Mouse (Mus musculus) neural tube, embryonic 15.5 days (tissue): ENCODE results near the gene Emx2. TPM values are rescaled to one million over a fixed set of nuclear protein-coding genes. Genes with fewer than 3 reads are reported as not detected.

ENCODE experiments used
- ATAC-seq: fragments of 200-750 bp; cut with Nextera tagmentation; 2 replicates; pipeline ENCODE4 v1.8.0; 2017; ENCODE audit warnings: mild to moderate bottlenecking, moderate TSS enrichment, moderate library complexity; ENCODE audit not compliant: low FRiP score
- H3K27ac ChIP-seq: fragments of 300-500 bp; sonication (generic); replicated peaks from 2 replicates; pipeline ENCODE4 v1.5.1; 2015; ENCODE audit warnings: mild to moderate bottlenecking, inconsistent platforms
- H3K27me3 ChIP-seq: fragments of 300-500 bp; sonication (generic); replicated peaks from 2 replicates; pipeline ENCODE4 v1.6.1; 2015; ENCODE audit warnings: inconsistent platforms
- H3K36me3 ChIP-seq: fragments of 300-500 bp; sonication (generic); 2 replicates; pipeline ENCODE4 v1.6.1; 2015; ENCODE audit warnings: inconsistent platforms
- H3K4me1 ChIP-seq: fragments of 300-500 bp; sonication (generic); 2 replicates; pipeline ENCODE4 v1.6.1; 2015; ENCODE audit warnings: inconsistent platforms
- H3K4me2 ChIP-seq: fragments of 300-500 bp; sonication (generic); 2 replicates; pipeline ENCODE4 v1.6.1; 2015; ENCODE audit warnings: inconsistent platforms, mild to moderate bottlenecking, moderate library complexity
- H3K4me3 ChIP-seq: fragments of 300-500 bp; sonication (generic); replicated peaks from 2 replicates; pipeline ENCODE4 v1.5.1; 2015; ENCODE audit warnings: mild to moderate bottlenecking, inconsistent platforms
- H3K9ac ChIP-seq: fragments of 300-500 bp; sonication (generic); replicated peaks from 2 replicates; pipeline ENCODE4 v1.6.1; 2015; ENCODE audit warnings: mild to moderate bottlenecking, inconsistent platforms
- H3K9me3 ChIP-seq: fragments of 300-500 bp; sonication (generic); replicated peaks from 2 replicates; pipeline ENCODE4 v1.6.1; 2016; ENCODE audit warnings: inconsistent platforms
- WGBS: fragments of 180-500 bp; shearing (Covaris S2); methylation state at CpG from one replicate; pipeline ENCODE4 v1.1.7; 2015; ENCODE audit warnings: mixed read lengths; 5-methylcytosine and 5-hydroxymethylcytosine counted together
- polyA plus RNA-seq: library from polyadenylated mRNA; unstranded; fragments of >200 nt; fragmentation: Nextera tagmentation; extraction: Ambion mirVana; gene quantifications from 2 replicates; pipeline ENCODE4 v1.2.1, GENCODE M21; 2015

The Emx2 gene
- polyA plus RNA-seq, 1 experiment from 2014 or later: 0.06 TPM

DNA sequence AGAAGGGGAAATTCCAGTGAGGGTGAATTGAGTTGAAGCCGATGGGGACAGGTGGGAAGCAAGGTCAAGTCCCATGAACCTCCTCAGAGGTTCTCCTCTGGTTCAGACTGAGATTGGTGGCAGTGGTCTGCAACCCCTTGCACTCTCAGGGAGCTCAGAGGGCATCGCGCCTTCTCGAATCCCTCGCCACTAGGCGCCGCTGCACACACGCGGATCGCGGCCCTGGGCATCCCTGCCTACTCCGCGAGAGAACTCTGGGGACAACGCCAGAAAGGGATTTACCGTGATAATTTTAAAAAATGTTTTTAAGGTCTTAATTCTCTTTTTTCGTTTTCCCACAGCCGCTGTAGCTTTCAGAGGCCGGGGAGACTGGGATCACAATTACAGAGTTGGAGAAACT lies 4.0 kb upstream of the Emx2 start:
- Histone ChIP-seq H3K4me2 (no peak overlapping the region), H3K36me3 (no peaks in the 10 kb centered on the region)
- 0% methylated on average over 18 of the region's 18 CpGs for WGBS

DNA sequence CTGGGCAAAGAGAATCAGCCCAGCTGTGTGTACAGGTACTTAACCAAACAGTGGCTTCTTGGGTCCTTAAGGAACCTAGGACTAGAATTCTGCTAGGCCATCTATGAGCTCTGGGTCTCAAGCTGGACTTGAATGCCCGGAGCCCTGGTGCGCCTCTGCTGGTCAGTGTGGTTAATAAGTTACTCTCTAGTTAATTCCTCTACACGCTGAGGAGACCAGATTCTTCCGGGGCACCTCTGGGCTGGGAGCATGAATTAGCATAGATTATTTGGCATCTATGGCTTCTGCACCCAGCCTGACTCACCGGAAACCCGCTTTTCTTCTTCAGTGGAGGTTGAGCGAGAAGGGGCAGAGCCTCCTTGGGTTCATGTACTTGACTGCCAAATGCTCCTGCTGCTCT lies 2.5 kb upstream of the Emx2 start:
- H3K36me3 ChIP-seq: no peaks in the 10 kb centered on the region
- no peak overlapping the region for H3K4me3 ChIP-seq
- no peak overlapping the region for H3K9ac ChIP-seq
- no peak overlapping the region for H3K27ac ChIP-seq
- ATAC-seq: no peak
- peaks cover 96% of the 10 kb centered on the region for H3K27me3 ChIP-seq
- peaks cover 28% of the 10 kb centered on the region for H3K4me1 ChIP-seq
- no peaks in the 10 kb centered on the region for H3K9me3 ChIP-seq
- WGBS: 3% methylated on average over 7 of the region's 7 CpGs
- H3K4me2 ChIP-seq: no peak overlapping the region

More for the DNA sequence above, 4.0 kb upstream of the Emx2 start:
- peaks cover 23% of the 10 kb centered on the region for H3K4me1 ChIP-seq
- H3K27ac ChIP-seq: no peak overlapping the region
- H3K27me3 ChIP-seq: peaks cover 98% of the 10 kb centered on the region
- H3K9ac ChIP-seq: no peak overlapping the region
- H3K4me3 ChIP-seq: no peak overlapping the region
- H3K9me3 ChIP-seq: no peaks in the 10 kb centered on the region
- ATAC-seq: peak; percentile 75

DNA sequence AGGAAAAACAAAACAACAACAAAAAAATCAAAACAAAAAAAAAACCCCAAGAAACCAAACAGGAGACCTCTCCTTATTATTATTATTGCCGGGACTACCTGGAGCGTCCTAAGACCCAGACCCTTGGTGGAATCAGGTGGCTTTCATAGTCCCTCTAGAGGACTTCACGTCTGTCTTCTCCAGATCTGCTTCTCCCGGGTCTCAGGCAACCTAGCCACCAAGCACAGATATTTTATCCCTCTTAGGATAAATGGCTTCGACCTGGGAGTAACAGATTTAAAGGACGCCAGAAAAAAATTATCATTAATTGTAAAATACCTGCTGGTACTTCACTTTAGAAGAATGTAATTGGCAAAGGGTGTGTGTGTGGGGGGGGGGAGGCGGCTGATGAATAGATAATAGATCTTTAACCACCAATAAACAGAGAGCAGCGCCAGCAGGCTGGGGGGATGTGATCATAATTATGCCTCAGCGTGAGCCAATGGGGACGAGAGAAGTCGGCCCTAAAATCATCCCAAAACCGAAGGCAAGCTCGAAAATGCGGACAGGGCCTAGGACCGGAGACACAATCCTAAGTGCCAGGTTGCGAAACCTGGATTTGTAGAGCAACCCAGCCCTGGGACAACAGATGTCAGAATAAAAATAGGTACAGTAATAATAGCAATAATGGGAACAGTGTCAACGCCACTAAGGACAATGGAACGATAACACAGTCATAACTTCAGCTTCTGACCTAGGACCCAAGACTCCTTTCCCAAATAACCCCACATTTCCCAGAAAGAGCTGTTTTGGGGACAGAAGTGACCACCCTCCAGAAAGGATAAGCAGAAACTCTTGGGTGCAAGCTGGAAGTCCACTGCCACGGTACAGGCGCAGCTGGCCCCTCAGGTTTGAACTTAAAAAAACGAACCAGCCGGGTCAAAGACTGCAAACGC lies 894 bp upstream of the Emx2 start:
- Histone ChIP-seq H3K9ac (no peak overlapping the region), H3K27me3 (peaks cover 95% of the 10 kb centered on the region), H3K9me3 (no peaks in the 10 kb centered on the region), H3K4me2 (peak overlapping the region; percentile 51; the same call in 1 of the 2 replicates), H3K27ac (no peak overlapping the region), H3K4me3 (peak overlapping the region; percentile 19; the same call in 1 of the 2 replicates), H3K4me1 (peaks cover 21% of the 10 kb centered on the region), H3K36me3 (no peaks in the 10 kb centered on the region)
- ATAC-seq: no peak
- 1% methylated on average over 23 of the region's 23 CpGs for WGBS

DNA sequence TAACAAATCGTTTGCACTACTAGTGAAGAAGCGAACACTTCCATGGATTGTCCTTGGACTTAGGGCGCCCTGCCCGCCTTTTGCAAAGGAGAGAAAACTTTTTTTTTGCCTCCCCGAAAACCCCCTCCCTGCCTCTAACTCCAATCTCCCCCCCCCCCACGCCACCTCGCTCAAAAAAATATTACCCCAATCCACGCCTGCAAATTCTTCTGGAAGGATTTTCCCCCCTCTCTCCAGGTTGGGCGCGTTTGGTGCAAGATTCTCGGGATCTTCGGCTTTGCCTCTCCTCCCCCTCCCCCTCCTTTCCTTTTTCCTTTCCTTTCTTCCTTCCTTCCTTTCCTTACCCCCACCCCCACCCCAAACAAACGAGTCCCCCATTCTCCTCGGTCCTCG lies 567 bp downstream of the Emx2 start:
- Histone ChIP-seq H3K27me3 (peaks cover 95% of the 10 kb centered on the region), H3K9ac (no peak overlapping the region), H3K27ac (no peak overlapping the region), H3K4me1 (peaks cover 21% of the 10 kb centered on the region), H3K36me3 (no peaks in the 10 kb centered on the region), H3K4me3 (peak overlapping the region; percentile 19), H3K4me2 (peak overlapping the region; percentile 51), H3K9me3 (no peaks in the 10 kb centered on the region)
- ATAC-seq: no peak
- WGBS: under 1% methylated on average over 15 of the region's 15 CpGs

DNA sequence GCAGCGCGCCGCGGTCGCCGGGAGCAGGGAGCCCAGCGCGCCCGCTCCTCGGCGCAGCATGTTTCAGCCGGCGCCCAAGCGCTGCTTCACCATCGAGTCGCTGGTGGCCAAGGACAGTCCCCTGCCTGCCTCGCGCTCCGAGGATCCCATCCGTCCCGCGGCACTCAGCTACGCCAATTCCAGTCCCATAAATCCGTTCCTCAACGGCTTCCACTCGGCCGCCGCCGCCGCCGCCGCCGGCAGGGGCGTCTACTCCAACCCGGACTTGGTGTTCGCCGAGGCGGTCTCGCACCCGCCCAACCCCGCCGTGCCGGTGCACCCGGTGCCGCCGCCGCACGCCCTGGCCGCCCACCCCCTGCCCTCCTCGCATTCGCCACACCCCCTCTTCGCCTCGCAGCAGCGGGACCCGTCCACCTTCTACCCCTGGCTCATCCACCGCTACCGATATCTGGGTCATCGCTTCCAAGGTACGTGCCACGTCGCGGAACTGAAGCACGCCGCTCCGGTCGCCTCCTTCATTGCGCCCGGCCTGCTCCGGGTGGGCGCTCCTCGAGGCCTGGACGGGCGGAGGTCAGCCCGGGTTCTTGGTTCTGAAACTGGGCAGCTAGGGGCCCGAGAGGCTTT lies 1.1 kb downstream of the Emx2 start:
- WGBS: under 1% methylated on average over 75 of the region's 75 CpGs
- Histone ChIP-seq H3K9me3 (no peaks in the 10 kb centered on the region), H3K36me3 (no peaks in the 10 kb centered on the region), H3K27me3 (peaks cover 95% of the 10 kb centered on the region), H3K4me2 (peak overlapping the region; percentile 51), H3K4me1 (peaks cover 21% of the 10 kb centered on the region), H3K4me3 (peak overlapping the region; percentile 19), H3K27ac (no peak overlapping the region), H3K9ac (no peak overlapping the region)
- no peak for ATAC-seq

DNA sequence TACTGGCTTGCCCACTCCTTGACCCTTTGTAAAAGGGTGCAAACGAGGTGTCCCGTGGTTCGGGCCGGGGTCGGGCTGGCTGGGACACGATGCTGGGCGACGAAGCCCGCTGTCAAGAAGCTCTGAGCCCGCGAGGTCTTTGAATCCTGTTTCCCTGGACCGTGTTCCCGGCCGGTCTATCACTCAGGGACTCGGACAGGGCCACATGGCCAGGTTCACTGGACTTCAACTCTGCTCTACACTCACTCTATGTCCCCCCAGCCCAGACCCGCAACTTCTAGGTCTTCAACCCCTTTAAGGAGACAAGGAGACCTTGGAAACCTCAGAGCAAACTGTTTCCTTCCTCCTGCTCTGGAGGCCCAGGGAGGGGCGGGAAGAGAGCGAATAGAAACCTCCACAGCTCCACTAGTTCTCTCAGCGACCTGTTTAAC lies 1.7 kb downstream of the Emx2 start:
- peak overlapping the region; percentile 51; the same call in 1 of the 2 replicates for H3K4me2 ChIP-seq
- no peak overlapping the region for H3K27ac ChIP-seq
- peaks cover 95% of the 10 kb centered on the region for H3K27me3 ChIP-seq
- H3K4me1 ChIP-seq: peaks cover 21% of the 10 kb centered on the region
- H3K36me3 ChIP-seq: no peaks in the 10 kb centered on the region
- H3K4me3 ChIP-seq: peak overlapping the region; percentile 19
- H3K9ac ChIP-seq: no peak overlapping the region
- no peaks in the 10 kb centered on the region for H3K9me3 ChIP-seq
- WGBS: 0% methylated on average over 19 of the region's 19 CpGs
- ATAC-seq: no peak

DNA sequence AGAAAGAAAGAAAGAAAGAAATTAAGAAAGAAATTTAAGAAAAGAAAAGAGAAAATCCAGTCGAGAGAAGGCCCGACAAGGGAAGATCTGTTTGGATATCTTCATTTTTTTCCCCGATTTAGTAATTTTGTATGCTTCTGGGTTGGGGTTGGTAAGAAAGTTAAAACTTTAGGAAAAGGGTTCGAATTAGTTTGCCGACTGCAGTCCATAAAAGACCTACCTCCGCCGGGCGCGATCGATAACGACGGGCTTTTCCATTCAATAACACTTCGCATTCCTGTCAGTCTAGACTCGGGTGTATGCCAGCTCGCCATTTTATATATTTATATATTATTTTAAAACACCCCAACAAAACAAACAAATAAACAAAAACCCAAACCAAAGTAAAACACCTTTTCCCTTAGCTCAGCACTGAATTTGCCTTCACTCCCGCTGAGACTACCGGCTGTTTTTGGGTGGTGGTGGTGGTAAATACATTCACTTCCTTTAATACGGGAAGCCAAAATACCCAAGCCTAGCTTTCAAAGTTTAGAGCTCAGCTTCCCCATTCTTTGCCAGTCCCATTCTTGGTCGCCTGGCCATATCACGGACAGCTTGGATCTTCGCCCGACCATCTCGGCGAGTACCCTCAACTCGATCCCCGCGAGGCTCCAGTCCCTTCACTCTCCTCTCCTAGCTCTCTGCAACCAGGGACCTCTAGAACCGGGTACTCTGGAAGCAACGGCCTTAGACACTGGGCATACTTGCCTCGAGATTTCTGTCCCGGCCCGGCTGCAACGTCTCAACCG lies 2.4 kb downstream of the Emx2 start:
- Histone ChIP-seq H3K9ac (no peak overlapping the region), H3K36me3 (no peaks in the 10 kb centered on the region), H3K4me2 (no peak overlapping the region), H3K4me3 (no peak overlapping the region), H3K27ac (no peak overlapping the region), H3K4me1 (peaks cover 21% of the 10 kb centered on the region), H3K9me3 (no peaks in the 10 kb centered on the region), H3K27me3 (peaks cover 95% of the 10 kb centered on the region)
- WGBS: under 1% methylated on average over 34 of the region's 34 CpGs
- ATAC-seq: no peak

DNA sequence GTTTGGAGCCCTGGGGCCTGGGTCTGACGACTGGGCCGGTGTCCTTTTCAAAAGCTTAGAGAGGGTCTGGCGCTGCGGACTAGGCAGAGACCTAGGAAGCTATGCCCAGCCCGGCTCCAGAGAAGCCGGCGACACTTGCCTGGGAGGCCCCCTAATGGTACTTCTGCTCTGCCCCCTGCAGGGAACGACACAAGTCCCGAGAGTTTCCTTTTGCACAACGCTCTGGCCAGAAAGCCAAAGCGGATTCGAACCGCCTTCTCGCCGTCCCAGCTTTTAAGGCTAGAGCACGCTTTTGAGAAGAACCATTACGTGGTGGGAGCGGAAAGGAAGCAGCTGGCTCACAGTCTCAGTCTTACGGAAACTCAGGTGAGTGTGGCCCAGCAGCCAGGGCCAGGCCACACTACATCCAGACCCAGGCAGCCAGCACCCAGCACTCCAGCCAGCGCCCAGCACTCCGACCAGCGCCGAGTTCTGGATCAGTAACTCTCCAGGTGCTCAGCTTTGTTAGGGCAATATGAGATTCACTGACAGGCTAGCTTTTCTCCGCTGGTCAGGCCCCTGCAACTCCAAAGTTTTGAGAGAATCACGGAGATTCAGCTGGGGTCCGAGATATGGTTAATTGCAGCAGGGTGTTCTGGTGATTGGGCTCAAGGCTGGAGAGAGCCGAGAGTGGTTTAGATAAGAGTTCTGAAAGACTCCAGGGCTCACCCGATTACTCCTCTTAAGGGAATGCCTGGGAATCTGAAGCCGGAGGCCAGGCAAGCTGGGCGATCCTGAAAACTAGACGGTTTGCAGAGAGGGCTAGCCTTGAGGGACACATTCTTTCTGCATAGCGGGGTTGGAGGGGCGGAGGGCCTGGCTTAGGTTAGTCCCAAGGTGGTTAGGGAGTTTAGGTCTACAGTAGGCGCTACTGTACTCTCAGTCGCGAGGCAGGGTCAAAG lies 3.6 kb downstream of the Emx2 start:
- 1% methylated on average over 36 of the region's 36 CpGs for WGBS
- no peak overlapping the region for H3K4me2 ChIP-seq
- no peak overlapping the region for H3K27ac ChIP-seq
- no peak for ATAC-seq
- H3K4me1 ChIP-seq: peaks cover 21% of the 10 kb centered on the region
- no peak overlapping the region for H3K9ac ChIP-seq
- no peak overlapping the region for H3K4me3 ChIP-seq
- H3K27me3 ChIP-seq: peaks cover 94% of the 10 kb centered on the region
- no peaks in the 10 kb centered on the region for H3K36me3 ChIP-seq
- no peaks in the 10 kb centered on the region for H3K9me3 ChIP-seq

DNA sequence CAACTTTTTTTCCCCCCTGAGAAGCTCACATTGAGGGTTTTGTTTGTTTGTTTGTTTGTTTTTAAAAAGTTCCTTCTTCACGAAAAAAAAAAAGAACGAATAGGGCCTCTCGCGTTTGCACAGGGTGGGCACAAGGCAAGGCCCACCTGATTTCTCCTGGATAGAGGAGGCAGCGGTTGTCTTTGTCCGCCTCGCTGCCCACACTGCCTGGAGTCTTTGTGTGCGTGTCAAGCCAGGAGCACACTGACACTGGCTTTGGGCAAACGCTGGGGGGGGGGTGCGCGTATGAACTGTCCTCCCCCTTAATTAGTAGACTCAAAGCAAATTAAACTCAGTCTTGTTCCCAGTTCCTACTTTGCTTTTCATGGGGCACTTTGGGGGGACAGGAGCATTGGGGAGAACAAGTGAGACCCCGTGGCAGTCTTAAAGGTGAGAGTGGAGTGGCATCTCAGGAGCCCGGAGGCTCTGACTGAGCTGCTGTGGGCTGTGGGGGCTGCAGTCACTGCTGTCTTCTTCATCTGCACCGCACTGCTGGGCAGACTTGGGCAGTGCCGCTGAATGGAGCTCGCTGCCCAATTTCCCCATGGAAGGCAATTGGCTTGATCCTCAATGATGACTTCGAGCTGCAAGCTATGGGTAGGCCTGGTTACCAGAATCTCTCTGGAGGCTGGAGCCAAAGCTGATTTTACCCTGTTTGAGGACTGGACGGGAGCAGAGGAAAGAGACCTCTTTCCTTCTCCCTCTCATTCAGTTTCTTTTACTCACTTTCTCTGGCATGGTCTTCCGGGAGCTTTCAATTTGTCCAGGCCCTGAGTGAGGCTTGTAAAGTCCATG lies 4.5 kb downstream of the Emx2 start:
- Histone ChIP-seq H3K4me1 (peaks cover 22% of the 10 kb centered on the region), H3K4me2 (no peak overlapping the region), H3K27ac (no peak overlapping the region), H3K27me3 (peaks cover 94% of the 10 kb centered on the region), H3K4me3 (no peak overlapping the region), H3K9ac (no peak overlapping the region), H3K36me3 (no peaks in the 10 kb centered on the region), H3K9me3 (no peaks in the 10 kb centered on the region)
- ATAC-seq: no peak
- 3% methylated on average over 19 of the region's 19 CpGs for WGBS

DNA sequence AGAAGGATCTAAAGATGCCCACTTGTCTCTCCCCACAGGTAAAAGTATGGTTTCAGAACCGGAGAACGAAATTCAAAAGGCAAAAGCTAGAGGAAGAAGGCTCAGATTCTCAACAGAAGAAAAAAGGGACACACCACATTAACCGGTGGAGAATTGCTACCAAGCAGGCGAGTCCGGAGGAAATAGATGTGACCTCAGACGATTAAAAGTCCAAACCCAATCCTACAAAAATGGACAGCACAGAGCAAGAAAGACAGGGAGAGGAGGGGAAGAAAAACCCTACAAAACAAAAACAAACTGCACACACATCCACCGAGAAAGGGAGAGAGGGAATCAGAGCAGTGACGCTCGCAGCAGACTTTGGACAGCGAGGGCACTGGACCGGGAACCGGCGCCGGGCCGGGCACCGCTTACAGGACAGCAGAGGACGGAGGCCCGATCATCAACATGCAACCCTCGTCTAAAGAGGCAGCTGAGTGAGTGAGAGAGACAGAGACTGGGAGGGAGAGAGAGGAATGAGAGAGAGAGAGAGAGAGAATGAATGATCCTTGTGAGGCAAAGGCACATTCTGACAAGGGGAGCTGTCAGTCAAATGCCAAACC lies 5.8 kb downstream of the Emx2 start:
- H3K27me3 ChIP-seq: peaks cover 94% of the 10 kb centered on the region
- H3K9ac ChIP-seq: no peak overlapping the region
- H3K36me3 ChIP-seq: no peaks in the 10 kb centered on the region
- no peak overlapping the region for H3K4me2 ChIP-seq
- H3K9me3 ChIP-seq: no peaks in the 10 kb centered on the region
- H3K27ac ChIP-seq: no peak overlapping the region
- no peak for ATAC-seq
- 1% methylated on average over 19 of the region's 19 CpGs for WGBS
- H3K4me3 ChIP-seq: no peak overlapping the region
- peaks cover 15% of the 10 kb centered on the region for H3K4me1 ChIP-seq
